19 mouse cellular contexts compared by ENCODE assay signal in the genomic region with DNA sequence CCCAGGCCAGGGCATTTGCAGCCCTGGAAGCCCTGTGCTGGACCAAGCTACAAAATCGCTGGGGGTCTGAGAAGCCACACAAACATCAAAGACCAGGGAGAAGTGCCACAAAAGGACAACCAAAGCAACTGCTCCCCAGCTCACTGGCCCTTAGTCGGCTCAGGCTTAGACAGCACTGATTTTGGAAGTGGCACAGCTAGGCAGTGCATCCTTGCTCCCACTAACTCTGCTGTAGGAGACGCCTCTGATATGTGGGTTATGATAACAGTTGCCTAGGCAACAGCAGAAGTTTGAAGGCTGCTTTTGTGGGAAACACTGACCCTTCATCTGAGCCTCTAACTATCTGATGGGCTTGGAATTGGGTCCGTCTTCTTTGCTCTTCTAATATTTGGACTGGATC. TPM values are rescaled to one million over a fixed set of nuclear protein-coding genes. Genes with fewer than 3 reads are reported as not detected.
"Had no signal": no experiment of that assay in that cellular context is flagged by ENCODE, and none has a peak within 500 bp of the region (broad histone marks: within the 10 kb centered on the region; RNA-seq: fewer than 3 reads in every experiment).

No protein-coding gene starts in this region.

- H3K27ac ChIP-seq: kidney, embryonic 15.5 days; limb, embryonic 13.5 days; liver, embryonic 14.5 days; midbrain, embryonic 12.5 days; neural tube, embryonic 15.5 days; stomach, postnatal 0 days had no signal

- H3K4me1 ChIP-seq: kidney, embryonic 15.5 days; limb, embryonic 13.5 days; midbrain, embryonic 12.5 days had no signal

- H3K9me3 ChIP-seq: kidney, embryonic 15.5 days; limb, embryonic 13.5 days; midbrain, embryonic 12.5 days; neural tube, embryonic 15.5 days had no signal

- H3K4me2 ChIP-seq: kidney, embryonic 15.5 days; limb, embryonic 13.5 days; midbrain, embryonic 12.5 days; neural tube, embryonic 15.5 days had no signal

- H3K36me3 ChIP-seq: kidney, embryonic 15.5 days; limb, embryonic 13.5 days; midbrain, embryonic 12.5 days; neural tube, embryonic 15.5 days had no signal

- ATAC-seq: intestine, embryonic 16.5 days had no signal

- H3K4me3 ChIP-seq: kidney, embryonic 15.5 days; limb, embryonic 13.5 days; midbrain, embryonic 12.5 days; myocyte; neural tube, embryonic 15.5 days had no signal

- H3K9ac ChIP-seq: kidney, embryonic 15.5 days; limb, embryonic 13.5 days; liver, embryonic 14.5 days; midbrain, embryonic 12.5 days; neural tube, embryonic 15.5 days had no signal

- DNase-seq: kidney, adult 2 months; kidney, postnatal 14 days; layer of hippocampus, adult 9-11 months; layer of hippocampus, postnatal 36 days; left cerebral cortex, postnatal 4 days; lung, adult 18-20 months; retina, postnatal 1 day; right cerebral cortex, postnatal 25 days; thymus, adult 2 months; thymus, postnatal 25 days had no signal

- H3K27me3 ChIP-seq: limb, embryonic 13.5 days; midbrain, embryonic 12.5 days; neural tube, embryonic 15.5 days had no signal

RNA-seq across cellular contexts. Expression of a gene that starts 12.2 kb away (rescaled TPM):
- total RNA-seq: left cerebral cortex, postnatal 10 days had no signal
